Mouse (Mus musculus): ENCODE measurements around the gene Psors1c2.
A peak's percentile ranks its signal among the peaks of the same experiment; 100 is the strongest.

Psors1c2 gene

DNA sequence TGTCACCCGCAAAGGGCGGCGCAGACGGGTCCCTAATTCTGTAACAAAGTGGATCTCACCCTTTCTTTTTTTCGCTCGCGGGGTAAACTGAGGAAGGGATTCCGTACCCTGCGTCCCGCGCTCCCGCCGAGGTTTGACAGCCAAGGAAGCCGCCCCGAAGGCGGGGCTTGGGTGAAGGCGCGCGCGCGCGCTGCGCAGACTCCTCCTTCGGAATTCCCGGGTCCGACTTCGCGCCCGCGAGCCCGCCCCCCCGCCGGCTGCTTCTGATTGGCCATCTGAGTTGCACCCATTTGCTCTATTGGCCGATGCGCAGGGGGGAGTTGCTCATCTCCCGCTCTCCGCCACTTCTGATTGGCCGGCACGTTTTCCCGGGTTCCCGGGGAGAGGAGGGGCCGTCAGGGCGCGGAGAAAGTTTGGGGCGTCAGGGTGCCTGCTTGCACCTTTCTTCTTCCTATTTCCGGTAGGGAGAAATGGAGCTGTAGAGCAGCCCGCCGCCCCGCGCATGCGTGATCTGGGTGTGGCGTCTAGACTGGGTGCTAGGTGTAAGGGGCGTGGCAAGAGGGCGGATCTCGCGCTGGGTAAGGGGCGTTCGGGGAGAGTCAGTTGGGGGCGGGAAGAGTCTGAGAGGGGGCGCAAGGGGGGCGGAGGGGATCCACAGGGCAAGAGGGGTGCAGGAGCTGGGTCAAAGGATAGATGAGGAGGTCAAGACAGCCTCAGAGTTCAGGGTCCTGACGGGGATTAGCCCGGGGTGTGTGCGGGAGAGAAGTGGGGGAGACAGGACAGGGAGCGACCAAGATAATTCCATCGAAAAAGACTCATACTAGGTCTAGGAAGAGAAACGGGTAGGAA lies 16.1 kb upstream of the Psors1c2 start, which contains the start of the genes Tcf19 and Cchcr1:
Gene Tcf19 (minus strand): TSS at position 173 of the 849 bp plus-strand sequence.
Gene Cchcr1 (plus strand): TSS at position 449 of the 849 bp plus-strand sequence.
- peak; percentile 97 to 99 for DNase-seq (ENCODE audit: low spot score in 2 of 2)

GRCm38 (mm10) chr17:35517526-35517925 lies 15.5 kb upstream of the Psors1c2 start:
- no peak for DNase-seq (ENCODE audit: low spot score in 2 of 2)

DNA sequence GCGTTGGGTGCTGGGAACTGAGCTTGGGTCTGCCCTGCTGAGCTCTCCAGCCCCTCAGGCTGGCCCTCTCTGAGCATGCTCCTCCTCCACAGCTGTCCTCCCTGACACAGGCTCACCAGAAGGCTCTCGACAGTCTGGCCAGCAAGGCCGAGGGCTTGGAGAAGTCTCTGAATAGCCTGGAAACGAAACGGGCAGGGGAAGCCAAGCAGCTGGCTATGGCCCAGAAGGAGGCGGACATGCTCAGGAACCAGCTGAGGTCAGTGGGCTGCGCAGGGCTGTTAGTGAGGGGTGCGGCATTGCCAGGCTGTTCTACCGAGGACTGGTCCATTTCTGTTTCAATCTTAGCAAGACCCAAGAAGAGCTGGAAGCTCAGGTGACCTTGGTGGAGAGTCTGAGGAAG lies 8.6 kb upstream of the Psors1c2 start:
- DNase-seq (ENCODE audit: low spot score in 2 of 2): no peak

DNA sequence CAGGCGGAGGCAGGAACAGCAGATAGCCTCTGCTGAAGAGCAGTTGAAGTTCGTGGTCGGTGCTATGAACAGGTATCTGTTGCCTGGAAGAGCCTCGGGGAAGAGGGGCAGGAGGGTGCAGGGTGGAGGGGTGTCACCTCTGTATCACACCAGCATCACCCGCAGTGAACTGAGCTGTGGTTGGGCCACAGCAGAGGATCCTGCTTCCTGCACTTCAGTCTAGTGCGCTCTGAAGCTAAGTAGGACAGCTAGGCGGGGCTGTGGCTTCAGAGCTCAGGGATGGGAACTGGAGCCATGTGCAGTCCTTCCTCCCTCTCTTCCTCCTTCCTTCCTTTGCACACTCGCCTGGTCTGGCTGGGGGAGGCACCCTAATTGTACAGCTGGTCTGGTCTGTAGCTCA lies 6.4 kb upstream of the Psors1c2 start:
- peak; percentile 32 to 52 for DNase-seq (ENCODE audit: low spot score in 2 of 2)

DNA sequence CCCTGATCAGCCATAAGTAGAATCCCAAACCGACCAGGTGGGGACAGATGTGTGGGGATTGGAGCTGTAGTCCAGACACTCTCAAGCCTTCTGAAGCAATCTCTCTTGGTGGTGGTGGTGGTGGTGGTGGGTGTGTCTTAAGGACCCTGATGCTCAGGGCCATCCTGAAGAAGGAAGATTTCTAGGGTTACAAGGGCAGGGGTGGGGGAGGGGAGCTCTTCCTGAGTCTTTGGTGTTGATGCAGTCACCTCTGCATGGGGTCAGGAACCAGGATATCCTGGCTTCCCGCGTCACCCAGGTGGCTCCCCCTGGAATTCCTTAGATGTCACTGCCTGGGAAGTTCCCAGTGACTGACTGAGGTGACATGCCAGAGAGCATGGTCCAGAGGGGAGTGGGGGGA lies 641 bp upstream of the Psors1c2 start:
- no peak for DNase-seq (ENCODE audit: low spot score in 2 of 2)

- DNase-seq (ENCODE audit: low spot score in 2 of 2): peak; percentile 35 to 79
Observed at GRCm38 (mm10) chr17:35534343-35534742, 1.3 kb downstream of the Psors1c2 start.

DNA sequence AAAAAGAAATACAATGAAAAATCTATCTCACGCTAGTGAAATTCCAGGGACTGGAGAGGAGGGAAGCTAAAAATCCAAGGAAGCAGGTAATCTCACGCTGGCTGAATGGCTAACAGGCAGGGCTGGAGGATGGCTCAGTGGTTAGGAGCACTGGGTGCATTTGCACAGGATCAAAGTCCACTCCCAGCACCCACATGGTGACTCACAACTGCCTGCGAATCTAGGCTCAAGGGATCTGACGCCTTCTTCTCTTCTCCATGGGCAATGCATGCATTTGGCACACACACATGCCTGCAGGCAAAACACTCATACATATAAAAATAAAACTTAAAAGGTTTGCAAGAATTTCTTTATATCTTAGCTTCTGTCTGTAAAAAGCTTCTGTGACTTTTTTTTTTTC lies 4.4 kb downstream of the Psors1c2 start:
- no peak for DNase-seq (ENCODE audit: low spot score in 2 of 2)

DNA sequence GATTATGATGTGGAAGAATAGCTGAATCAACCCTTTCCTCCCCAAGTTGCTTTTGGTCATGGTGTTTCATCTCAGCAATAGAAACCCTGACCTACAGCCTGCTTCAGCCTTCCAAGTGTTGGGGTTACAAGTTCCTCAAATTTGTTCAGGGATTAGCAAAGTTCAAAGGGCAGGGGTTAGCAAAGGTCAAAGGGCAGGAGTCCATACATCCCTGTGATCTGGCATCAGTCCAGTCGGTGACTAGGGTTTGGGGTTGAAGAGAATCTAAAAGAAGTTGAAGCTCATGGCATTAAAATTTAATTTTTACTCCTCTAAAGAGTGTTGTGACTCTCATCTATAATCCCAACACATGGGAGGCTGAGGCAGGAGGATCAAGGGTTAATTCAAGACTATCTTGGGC lies 5.5 kb downstream of the Psors1c2 start:
- DNase-seq (ENCODE audit: low spot score in 2 of 2): no peak

- DNase-seq (ENCODE audit: low spot score in 2 of 2): no peak
Observed at GRCm38 (mm10) chr17:35539540-35539939, 6.5 kb downstream of the Psors1c2 start.

- DNase-seq (ENCODE audit: low spot score in 2 of 2): no peak
Observed at GRCm38 (mm10) chr17:35542761-35543411, 9.9 kb downstream of the Psors1c2 start.

DNA sequence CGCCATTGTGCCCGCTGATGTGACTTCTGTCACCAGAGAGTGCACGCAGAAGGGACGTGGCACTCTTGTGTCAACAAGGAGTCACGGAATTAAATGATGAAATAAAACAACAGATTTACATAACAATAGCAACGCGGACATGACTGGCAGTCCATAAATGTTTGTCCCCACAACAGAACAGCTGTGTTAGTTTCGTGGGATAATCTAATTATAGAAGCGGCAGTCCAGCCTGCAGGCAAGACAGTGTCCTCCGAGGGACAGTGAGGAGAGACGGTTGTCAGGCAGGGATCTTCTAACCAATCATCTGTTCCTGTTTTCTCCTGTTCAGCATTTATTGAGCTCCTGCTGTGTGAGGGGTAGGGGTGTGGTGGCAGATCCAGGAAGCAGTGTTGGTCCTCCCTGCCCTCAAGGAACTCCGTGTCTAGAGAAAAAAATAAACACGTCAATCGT lies 10.4 kb downstream of the Psors1c2 start:
- DNase-seq (ENCODE audit: low spot score in 2 of 2): no peak

GRCm38 (mm10) chr17:35544001-35544400 lies 11.0 kb downstream of the Psors1c2 start:
- DNase-seq (ENCODE audit: low spot score in 2 of 2): no peak

- peak in 1 of 2 experiments; percentile 57 for DNase-seq (ENCODE audit: low spot score in 2 of 2)
Observed at GRCm38 (mm10) chr17:35544680-35545079, 11.7 kb downstream of the Psors1c2 start.

DNA sequence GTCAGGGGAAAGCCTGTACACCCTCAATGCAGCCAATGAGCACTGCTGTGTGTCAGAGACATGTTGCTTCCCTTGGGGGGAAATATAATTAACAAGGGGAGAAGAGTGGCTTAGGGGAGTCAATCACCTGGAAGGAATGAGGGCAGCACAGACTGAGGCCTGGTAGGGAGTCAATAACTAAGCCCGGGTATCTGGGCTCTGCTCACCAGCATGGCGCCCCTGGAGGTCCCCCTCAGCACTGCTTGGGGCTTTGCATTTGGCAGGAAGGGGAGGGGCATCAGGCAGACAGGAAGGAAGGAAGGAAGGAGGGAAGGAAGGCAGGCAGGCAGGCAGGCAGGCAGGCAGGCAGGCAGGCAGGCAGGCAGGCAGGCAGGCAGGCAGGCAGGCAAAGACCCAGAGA lies 14.5 kb downstream of the Psors1c2 start:
- no peak for DNase-seq (ENCODE audit: low spot score in 2 of 2)

DNA sequence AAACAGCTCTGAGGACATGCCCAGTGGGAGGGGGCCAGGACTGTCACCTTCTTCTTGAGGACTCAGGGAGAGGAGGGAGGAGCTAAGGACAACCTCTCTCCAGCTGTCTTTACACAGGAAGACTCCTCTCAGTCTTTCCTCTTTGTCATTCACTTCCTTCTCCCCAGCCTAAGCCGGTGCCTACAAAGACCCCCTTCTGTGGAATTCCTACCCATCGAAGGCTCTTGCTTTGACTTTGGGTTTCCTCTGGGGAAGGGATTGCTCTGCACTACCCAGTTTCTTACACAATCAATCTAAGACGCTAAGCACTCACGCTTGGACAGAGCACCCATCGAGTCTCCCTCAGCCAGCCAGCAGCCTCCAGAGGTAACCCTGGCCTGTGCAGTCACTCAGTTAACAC lies 15.6 kb downstream of the Psors1c2 start:
- no peak for DNase-seq (ENCODE audit: low spot score in 2 of 2)

- DNase-seq (ENCODE audit: low spot score in 2 of 2): no peak
Observed at GRCm38 (mm10) chr17:35549437-35550142, 16.6 kb downstream of the Psors1c2 start.

DNA sequence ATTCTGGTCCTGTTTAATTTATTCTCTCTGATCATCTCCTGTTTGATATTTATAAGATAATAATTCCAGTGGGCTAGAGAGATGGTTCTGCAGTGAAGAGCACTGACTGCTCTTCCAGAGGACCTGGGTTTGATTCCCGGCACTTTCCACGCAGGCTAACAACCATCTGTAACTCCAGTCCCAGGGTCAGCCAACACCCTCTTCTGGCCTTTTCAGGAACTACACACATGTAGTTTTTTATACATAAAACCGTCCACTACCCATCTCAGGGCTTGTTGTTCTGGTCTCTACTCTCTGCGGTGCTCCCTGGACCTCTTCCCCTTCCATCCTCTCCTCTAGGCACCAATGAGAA lies 17.1 kb downstream of the Psors1c2 start:
- DNase-seq (ENCODE audit: low spot score in 2 of 2): no peak

- DNase-seq (ENCODE audit: low spot score in 2 of 2): no peak
Observed at GRCm38 (mm10) chr17:35550871-35551270, 17.9 kb downstream of the Psors1c2 start.

- no peak for DNase-seq (ENCODE audit: low spot score in 2 of 2)
Observed at GRCm38 (mm10) chr17:35551881-35552414, 18.9 kb downstream of the Psors1c2 start, which contains the start of gene Cdsn. Gene Cdsn (plus strand): TSS chr17:35552128.

DNA sequence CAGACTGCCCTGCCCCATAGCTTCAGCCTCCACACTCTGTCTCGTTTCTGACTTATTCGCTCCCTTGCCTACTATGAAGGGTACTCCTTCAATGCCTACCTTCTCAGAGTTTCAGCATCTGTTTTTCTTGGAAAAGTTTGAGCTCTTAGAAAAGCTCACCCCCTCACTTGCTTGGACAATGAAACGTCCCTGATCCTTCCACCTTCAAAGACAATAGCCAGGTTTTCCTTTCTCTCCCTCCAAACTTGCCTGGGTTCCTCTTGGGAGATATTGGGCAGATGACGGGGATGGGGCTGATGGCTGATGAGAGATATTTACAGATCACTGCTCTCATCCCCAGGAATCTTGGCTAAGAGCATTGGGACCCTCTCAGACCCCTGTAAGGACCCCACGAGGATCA lies 21.3 kb downstream of the Psors1c2 start:
- no peak for DNase-seq (ENCODE audit: low spot score in 2 of 2)

DNA sequence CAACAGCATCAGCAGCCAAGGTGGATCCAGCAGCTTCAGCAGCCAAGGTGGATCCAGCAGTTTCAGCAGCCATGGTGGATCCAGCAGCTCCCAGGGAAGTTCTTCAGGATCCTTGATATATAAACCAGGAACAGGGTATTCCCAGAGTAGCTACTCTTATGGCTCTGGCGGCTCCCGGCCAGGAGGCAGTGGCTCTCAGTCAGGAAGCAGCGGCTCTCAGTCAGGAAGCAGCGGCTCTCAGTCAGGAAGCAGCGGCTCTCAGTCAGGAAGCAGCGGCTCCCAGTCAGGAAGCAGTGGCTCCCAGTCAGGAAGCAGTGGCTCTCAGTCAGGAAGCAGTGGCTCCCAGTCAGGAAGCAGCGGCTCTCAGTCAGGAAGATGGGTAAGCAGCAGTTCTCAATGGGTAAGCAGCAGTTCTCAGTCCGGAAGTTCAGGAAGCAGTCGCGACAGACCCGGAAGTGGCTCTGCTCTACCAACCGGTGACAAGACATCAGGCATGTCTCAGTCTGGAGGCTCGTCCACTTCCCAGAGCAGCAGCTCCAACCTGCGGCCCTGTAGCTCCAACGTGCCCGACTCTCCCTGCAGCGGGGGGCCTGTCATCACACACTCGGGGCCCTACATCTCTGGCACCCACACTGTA lies 21.9 kb downstream of the Psors1c2 start:
- no peak for DNase-seq (ENCODE audit: low spot score in 2 of 2)
